Mouse (Mus musculus) hindbrain, embryonic 13.5 days (tissue): Measurements from ENCODE around the gene Gpr26. TPM values are rescaled to one million over a fixed set of nuclear protein-coding genes. Genes with fewer than 3 reads are reported as not detected.

Source experiments
- ATAC-seq: fragments of 200-750 bp; cut with Nextera tagmentation; 2 replicates; pipeline ENCODE4 v1.8.0; 2017; ENCODE audit warnings: moderate TSS enrichment; ENCODE audit not compliant: low FRiP score
- H3K27ac ChIP-seq: fragments of 300-500 bp; sonication (generic); 2 replicates; pipeline ENCODE4 v1.5.1; 2015; ENCODE audit warnings: inconsistent platforms, mild to moderate bottlenecking, moderate library complexity
- H3K27me3 ChIP-seq: fragments of 300-500 bp; sonication (generic); 2 replicates; pipeline ENCODE4 v1.6.1; 2015; ENCODE audit warnings: mild to moderate bottlenecking, inconsistent platforms
- H3K36me3 ChIP-seq: fragments of 300-500 bp; sonication (generic); 2 replicates; pipeline ENCODE4 v1.6.1; 2015; ENCODE audit warnings: mild to moderate bottlenecking, inconsistent platforms
- H3K4me1 ChIP-seq: fragments of 300-500 bp; sonication (generic); replicated peaks from 2 replicates; pipeline ENCODE4 v1.6.1; 2015; ENCODE audit warnings: inconsistent platforms
- H3K4me2 ChIP-seq: fragments of 300-500 bp; sonication (generic); 2 replicates; pipeline ENCODE4 v1.6.1; 2015; ENCODE audit warnings: inconsistent platforms, mild to moderate bottlenecking, moderate library complexity
- H3K4me3 ChIP-seq: fragments of 300-500 bp; sonication (generic); 2 replicates; pipeline ENCODE4 v1.5.1; 2015; ENCODE audit warnings: mild to moderate bottlenecking, inconsistent platforms
- H3K9ac ChIP-seq: fragments of 300-500 bp; sonication (generic); 2 replicates; pipeline ENCODE4 v1.6.1; 2015; ENCODE audit warnings: mild to moderate bottlenecking, inconsistent platforms
- H3K9me3 ChIP-seq: fragments of 300-500 bp; sonication (generic); 2 replicates; pipeline ENCODE4 v1.6.1; 2016; ENCODE audit warnings: inconsistent platforms
- WGBS: fragments of 180-500 bp; shearing (Covaris S2); methylation state at CpG from one replicate; pipeline ENCODE4 v1.1.7; 2015; 5-methylcytosine and 5-hydroxymethylcytosine counted together
- polyA plus RNA-seq: library from polyadenylated mRNA; unstranded; fragments of >200 nt; fragmentation: Nextera tagmentation; extraction: Ambion mirVana; gene quantifications from 2 replicates; pipeline ENCODE4 v1.2.1, GENCODE M21; 2015

The Gpr26 gene
- polyA plus RNA-seq, 1 experiment from 2014 or later, result 1.8 TPM

- no peak overlapping the region for H3K4me3 ChIP-seq
- H3K27me3 ChIP-seq, result 0 out of 2 replicates have a peak, but pooled peaks cover 3% of the 10 kb centered on the region
- no peak overlapping the region for H3K4me2 ChIP-seq
- H3K9ac ChIP-seq, result no peak overlapping the region
- H3K36me3 ChIP-seq, result no peaks in the 10 kb centered on the region
- 54% methylated on average over 11 of the region's 11 CpGs for WGBS
- ATAC-seq, result no peak
- 0 out of 2 replicates have a peak overlapping the region, but pooled peaks have one; percentile 48 for H3K27ac ChIP-seq
- no peaks in the 10 kb centered on the region for H3K9me3 ChIP-seq
- peaks cover 26% of the 10 kb centered on the region for H3K4me1 ChIP-seq
Measured at GRCm38 (mm10) chr7:131978609-131979008, 12.3 kb downstream of the Gpr26 start.

- Histone ChIP-seq H3K36me3 (peaks cover 6% of the 10 kb centered on the region), H3K4me3 (no peak overlapping the region), H3K9me3 (no peaks in the 10 kb centered on the region), H3K9ac (no peak overlapping the region), H3K4me2 (no peak overlapping the region), H3K27me3 (no peaks in the 10 kb centered on the region), H3K4me1 (peaks cover 8% of the 10 kb centered on the region; the same call in 1 of the 2 replicates), H3K27ac (no peak overlapping the region)
- no peak for ATAC-seq
- 40% methylated on average over 6 of the region's 6 CpGs for whole genome bisulfite sequencing
Measured at GRCm38 (mm10) chr7:131989056-131989455, 22.8 kb downstream of the Gpr26 start.

GRCm38 (mm10) chr7:131992226-131992625 is 26.0 kb downstream of the Gpr26 start:
- no peaks in the 10 kb centered on the region for H3K27me3 ChIP-seq
- no peaks in the 10 kb centered on the region; the same call in 1 of the 2 replicates for H3K36me3 ChIP-seq
- H3K4me1 ChIP-seq, result no peaks in the 10 kb centered on the region
- H3K9ac ChIP-seq, result no peak overlapping the region
- H3K4me2 ChIP-seq, result no peak overlapping the region
- H3K27ac ChIP-seq, result no peak overlapping the region
- no peak overlapping the region for H3K4me3 ChIP-seq
- H3K9me3 ChIP-seq, result no peaks in the 10 kb centered on the region
- 59% methylated on average over 1 of the region's 1 CpGs for WGBS
- ATAC-seq, result no peak

GRCm38 (mm10) chr7:131992873-131993272 is 26.6 kb downstream of the Gpr26 start:
- 76% methylated on average over 3 of the region's 3 CpGs for WGBS
- Histone ChIP-seq H3K4me3 (no peak overlapping the region), H3K27ac (no peak overlapping the region), H3K36me3 (no peaks in the 10 kb centered on the region; the same call in 1 of the 2 replicates), H3K4me2 (no peak overlapping the region), H3K9me3 (no peaks in the 10 kb centered on the region), H3K4me1 (no peaks in the 10 kb centered on the region), H3K27me3 (no peaks in the 10 kb centered on the region), H3K9ac (no peak overlapping the region)
- no peak for ATAC-seq

- no peak overlapping the region for H3K4me2 ChIP-seq
- no peak overlapping the region for H3K9ac ChIP-seq
- H3K36me3 ChIP-seq, result no peaks in the 10 kb centered on the region
- no peak for ATAC-seq
- 0 out of 2 replicates have a peak, but pooled peaks cover 3% of the 10 kb centered on the region for H3K27me3 ChIP-seq
- no peaks in the 10 kb centered on the region for H3K4me1 ChIP-seq
- no peak overlapping the region for H3K4me3 ChIP-seq
- WGBS, result 81% methylated on average over 14 of the region's 14 CpGs
- no peak overlapping the region for H3K27ac ChIP-seq
- no peaks in the 10 kb centered on the region for H3K9me3 ChIP-seq
Measured at GRCm38 (mm10) chr7:132005996-132006696, 39.9 kb downstream of the Gpr26 start.

GRCm38 (mm10) chr7:132009002-132009401 is 42.7 kb downstream of the Gpr26 start:
- Histone ChIP-seq H3K36me3 (no peaks in the 10 kb centered on the region), H3K4me3 (no peak overlapping the region), H3K9me3 (no peaks in the 10 kb centered on the region), H3K27me3 (0 out of 2 replicates have a peak, but pooled peaks cover 3% of the 10 kb centered on the region), H3K9ac (no peak overlapping the region), H3K4me1 (peaks cover 17% of the 10 kb centered on the region), H3K4me2 (no peak overlapping the region), H3K27ac (no peak overlapping the region)
- no peak for ATAC-seq
- 86% methylated on average over 7 of the region's 7 CpGs for WGBS

DNA sequence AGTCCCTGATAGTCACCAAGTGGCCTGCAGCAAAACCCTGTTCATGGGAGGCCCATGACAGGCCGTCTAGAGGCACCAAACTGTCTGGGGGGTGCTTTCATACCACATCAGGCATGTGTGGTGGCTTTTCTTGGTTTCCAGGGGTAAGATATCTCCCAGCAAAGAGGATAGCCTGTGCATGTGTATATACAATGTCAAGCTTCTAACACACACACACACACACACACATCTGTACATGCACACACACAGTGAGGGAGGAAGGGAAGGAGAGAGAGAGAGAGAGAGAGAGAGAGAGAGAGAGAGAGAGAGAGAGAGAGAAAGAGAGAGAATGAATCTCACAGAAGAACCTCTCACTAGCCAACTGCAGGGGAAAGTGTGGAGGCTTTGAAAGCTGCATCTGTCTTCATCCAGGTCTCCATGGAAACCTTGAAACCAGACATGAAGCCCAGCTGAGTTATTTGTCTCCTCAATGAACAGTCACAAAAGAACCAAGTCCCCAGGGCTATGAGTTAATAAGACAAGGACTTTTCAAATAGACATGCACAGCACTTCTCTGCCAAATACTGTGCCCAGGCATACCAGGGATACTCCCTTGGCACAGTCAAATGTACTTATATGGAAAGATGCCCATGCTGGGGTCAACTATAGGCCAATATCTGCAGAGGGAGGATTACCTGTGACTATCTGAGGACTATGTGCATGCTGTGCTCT is 46.9 kb downstream of the Gpr26 start:
- peaks cover 22% of the 10 kb centered on the region for H3K4me1 ChIP-seq
- H3K4me2 ChIP-seq, result no peak overlapping the region
- whole genome bisulfite sequencing, result 9% methylated on average over 1 of the region's 1 CpGs
- no peak overlapping the region for H3K4me3 ChIP-seq
- no peaks in the 10 kb centered on the region for H3K36me3 ChIP-seq
- 0 out of 2 replicates have a peak, but pooled peaks cover 3% of the 10 kb centered on the region for H3K27me3 ChIP-seq
- H3K9ac ChIP-seq, result no peak overlapping the region
- H3K27ac ChIP-seq, result peak overlapping the region; percentile 73
- peak; percentile 81 for ATAC-seq
- no peaks in the 10 kb centered on the region for H3K9me3 ChIP-seq

GRCm38 (mm10) chr7:132013970-132014369 is 47.7 kb downstream of the Gpr26 start:
- Histone ChIP-seq H3K9me3 (no peaks in the 10 kb centered on the region), H3K4me2 (no peak overlapping the region), H3K27ac (no peak overlapping the region), H3K36me3 (no peaks in the 10 kb centered on the region), H3K9ac (no peak overlapping the region), H3K4me1 (peaks cover 22% of the 10 kb centered on the region), H3K4me3 (no peak overlapping the region), H3K27me3 (no peaks in the 10 kb centered on the region)
- 0 out of 2 replicates have a peak, but pooled peaks have one; percentile 32 for ATAC-seq
- 76% methylated on average over 5 of the region's 5 CpGs for WGBS

GRCm38 (mm10) chr7:132015193-132015592 is 48.9 kb downstream of the Gpr26 start:
- Histone ChIP-seq H3K27ac (no peak overlapping the region), H3K9me3 (no peaks in the 10 kb centered on the region), H3K4me1 (peaks cover 22% of the 10 kb centered on the region), H3K4me3 (no peak overlapping the region), H3K27me3 (no peaks in the 10 kb centered on the region), H3K9ac (no peak overlapping the region), H3K36me3 (no peaks in the 10 kb centered on the region), H3K4me2 (no peak overlapping the region)
- no peak for ATAC-seq
- 15% methylated on average over 3 of the region's 3 CpGs for WGBS

DNA sequence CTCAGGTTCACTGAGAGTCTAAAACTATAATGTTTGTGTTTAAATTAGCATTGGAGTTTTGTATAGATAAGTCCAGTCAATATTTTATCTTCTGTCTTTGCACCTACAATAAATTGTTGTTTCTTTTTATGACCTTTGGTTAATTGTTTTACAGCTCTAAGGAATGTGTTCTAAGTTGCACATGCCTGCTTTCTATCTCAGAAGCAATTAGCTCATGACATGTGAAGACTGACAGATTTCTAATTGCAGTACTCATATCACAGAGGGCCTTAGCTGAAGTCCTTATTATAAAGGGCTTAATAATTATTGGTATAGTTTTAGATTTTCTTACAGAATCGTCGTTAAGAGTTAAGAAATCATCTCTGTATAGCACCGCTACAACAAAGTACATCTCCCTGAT is 49.7 kb downstream of the Gpr26 start:
- ATAC-seq, result no peak
- no peaks in the 10 kb centered on the region for H3K27me3 ChIP-seq
- WGBS, result 74% methylated on average over 3 of the region's 3 CpGs
- peaks cover 22% of the 10 kb centered on the region for H3K4me1 ChIP-seq
- no peak overlapping the region for H3K27ac ChIP-seq
- H3K9ac ChIP-seq, result no peak overlapping the region
- H3K36me3 ChIP-seq, result no peaks in the 10 kb centered on the region
- no peak overlapping the region for H3K4me2 ChIP-seq
- no peak overlapping the region for H3K4me3 ChIP-seq
- no peaks in the 10 kb centered on the region for H3K9me3 ChIP-seq

DNA sequence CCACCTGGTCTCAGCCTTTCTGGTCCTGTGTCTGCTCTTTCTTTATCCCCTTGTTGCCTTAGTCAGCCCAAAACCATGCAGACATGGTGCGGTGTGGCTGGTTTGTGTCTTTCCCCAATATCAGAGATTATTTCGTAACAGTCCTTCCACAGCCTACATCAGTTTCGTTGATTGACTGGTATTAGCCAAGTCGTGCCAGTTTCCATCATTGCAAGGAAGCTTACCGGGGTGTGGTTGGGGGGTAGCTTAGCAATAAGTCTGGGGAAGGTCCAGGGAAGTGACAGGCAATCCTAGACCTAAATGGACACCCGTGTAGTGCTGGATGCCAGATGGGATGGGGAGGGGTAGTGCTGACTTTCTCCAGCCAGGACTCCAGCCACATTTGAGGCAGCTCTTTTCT is 59.3 kb downstream of the Gpr26 start:
- no peaks in the 10 kb centered on the region for H3K36me3 ChIP-seq
- no peak for ATAC-seq
- H3K4me2 ChIP-seq, result no peak overlapping the region
- no peak overlapping the region for H3K4me3 ChIP-seq
- 67% methylated on average over 6 of the region's 6 CpGs for WGBS
- H3K27ac ChIP-seq, result no peak overlapping the region
- no peaks in the 10 kb centered on the region for H3K27me3 ChIP-seq
- H3K9ac ChIP-seq, result no peak overlapping the region
- H3K9me3 ChIP-seq, result no peaks in the 10 kb centered on the region
- peaks cover 4% of the 10 kb centered on the region for H3K4me1 ChIP-seq

GRCm38 (mm10) chr7:132026671-132027070 is 60.4 kb downstream of the Gpr26 start:
- WGBS, result 79% methylated on average over 6 of the region's 6 CpGs
- no peak for ATAC-seq
- H3K9me3 ChIP-seq, result no peaks in the 10 kb centered on the region
- no peak overlapping the region for H3K4me2 ChIP-seq
- H3K36me3 ChIP-seq, result no peaks in the 10 kb centered on the region
- H3K4me1 ChIP-seq, result peaks cover 7% of the 10 kb centered on the region
- no peak overlapping the region for H3K27ac ChIP-seq
- H3K9ac ChIP-seq, result no peak overlapping the region
- no peak overlapping the region for H3K4me3 ChIP-seq
- no peaks in the 10 kb centered on the region for H3K27me3 ChIP-seq
